Mouse (Mus musculus) forebrain, postnatal 0 days (tissue): Measurements from ENCODE around the gene 1600002K03Rik. TPM values are rescaled to one million over a fixed set of nuclear protein-coding genes. Genes with fewer than 3 reads are reported as not detected.

Experiments used
- ATAC-seq: fragments of 200-750 bp; cut with Nextera tagmentation; 2 replicates; pipeline ENCODE4 v1.8.0; 2017; ENCODE audit warnings: mild to moderate bottlenecking, moderate library complexity
- DNase-seq: peaks from one replicate; pipeline ENCODE4 v3.0.0-alpha.2; 2015
- H3K27ac ChIP-seq: fragments of 300-500 bp; sonication (generic); 2 replicates; pipeline ENCODE4 v1.5.1; 2014; ENCODE audit warnings: low read depth, mild to moderate bottlenecking, antibody characterized with exemption, low read length, moderate library complexity, mixed read lengths
- H3K27me3 ChIP-seq: fragments of 300-500 bp; sonication (generic); 2 replicates; pipeline ENCODE4 v1.6.1; 2014; ENCODE audit warnings: mild to moderate bottlenecking, low read length, mixed read lengths; ENCODE audit not compliant: insufficient read depth
- H3K36me3 ChIP-seq: fragments of 300-500 bp; sonication (generic); 2 replicates; pipeline ENCODE4 v1.6.1; 2014; ENCODE audit warnings: mild to moderate bottlenecking, moderate library complexity; ENCODE audit not compliant: insufficient read depth
- H3K4me1 ChIP-seq: fragments of 300-500 bp; sonication (generic); 2 replicates; pipeline ENCODE4 v1.6.1; 2014; ENCODE audit warnings: antibody characterized with exemption; ENCODE audit not compliant: insufficient read depth
- H3K4me2 ChIP-seq: fragments of 300-500 bp; sonication (generic); 2 replicates; pipeline ENCODE4 v1.6.1; 2014; ENCODE audit warnings: low read depth, mild to moderate bottlenecking, moderate library complexity
- H3K4me3 ChIP-seq: fragments of 300-500 bp; sonication (generic); 2 replicates; pipeline ENCODE4 v1.5.1; 2014; ENCODE audit warnings: low read depth, low read length, mixed read lengths
- H3K9ac ChIP-seq: fragments of 300-500 bp; sonication (generic); 2 replicates; pipeline ENCODE4 v1.6.1; 2014; ENCODE audit warnings: mild to moderate bottlenecking
- H3K9me3 ChIP-seq: fragments of 300-500 bp; sonication (generic); 2 replicates; pipeline ENCODE4 v1.6.1; 2016; ENCODE audit warnings: low read length
- CTCF ChIP-seq: sonication (generic); IDR thresholded peaks from 2 replicates; pipeline ENCODE4 v1.5.1; 2016; ENCODE audit warnings: antibody characterized with exemption, control low read depth, low read depth
- WGBS: fragments of 180-500 bp; shearing (Covaris S2); extraction: QIAGEN DNeasy Blood & Tissue Kit; methylation state at CpG from one replicate; pipeline ENCODE4 v1.1.7; 2014; 5-methylcytosine and 5-hydroxymethylcytosine counted together
- polyA plus RNA-seq: library from polyadenylated mRNA; unstranded; fragments of >200 nt; fragmentation: Nextera tagmentation; extraction: Ambion mirVana; gene quantifications from 2 replicates; pipeline ENCODE4 v1.2.1, GENCODE M21; 2015
- total RNA-seq: library from RNA; depleted of rRNA; stranded (reverse); fragments of >200 nt; gene quantifications from 2 replicates; pipeline ENCODE4 v1.2.3, GENCODE M21; 2014

The 1600002K03Rik gene
- total and polyA plus RNA-seq, 2 experiments from 2014 or later, result 5.0 TPM

DNA sequence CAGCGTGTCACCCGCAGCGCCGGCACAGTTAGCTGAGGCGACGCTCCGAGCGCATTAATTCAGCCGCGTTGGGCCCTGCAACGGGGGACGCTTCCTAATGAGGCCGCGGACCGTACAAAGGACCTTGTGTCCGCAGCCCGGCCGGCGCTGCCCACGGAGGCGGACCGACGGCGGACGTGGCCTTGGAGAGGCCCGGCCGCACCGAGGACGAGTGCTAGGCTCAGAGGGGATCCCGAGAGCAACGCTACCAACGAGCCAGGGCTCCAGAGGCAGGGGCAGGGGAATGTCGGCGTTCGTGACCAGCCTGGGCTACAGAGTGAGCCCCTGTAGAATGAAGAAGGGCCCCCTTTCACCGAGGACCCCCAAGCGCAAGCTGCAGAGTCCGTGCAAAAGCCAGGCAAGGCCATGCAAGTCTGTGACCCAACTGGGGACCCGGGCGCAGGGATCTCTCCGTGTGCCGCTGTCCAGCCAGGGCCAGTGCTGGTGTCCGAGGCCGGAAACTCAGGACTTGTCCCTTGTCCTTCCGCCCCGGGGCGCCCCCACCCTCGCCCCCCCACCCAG lies 17.8 kb downstream of the 1600002K03Rik start:
- peak; percentile 80 for ATAC-seq
- H3K27me3 ChIP-seq, result no peaks in the 10 kb centered on the region
- peak overlapping the region; percentile 77 for H3K9ac ChIP-seq
- H3K27ac ChIP-seq, result peak overlapping the region; percentile 91
- peaks cover 8% of the 10 kb centered on the region; the same call in 1 of the 2 replicates for H3K4me1 ChIP-seq
- no peak for TF ChIP-seq CTCF
- WGBS, result 4% methylated on average over 48 of the region's 48 CpGs
- H3K36me3 ChIP-seq, result peaks cover 20% of the 10 kb centered on the region
- no peaks in the 10 kb centered on the region for H3K9me3 ChIP-seq
- peak; percentile 79 for DNase-seq
- H3K4me3 ChIP-seq, result peak overlapping the region; percentile 43
- H3K4me2 ChIP-seq, result peak overlapping the region; percentile 74

DNA sequence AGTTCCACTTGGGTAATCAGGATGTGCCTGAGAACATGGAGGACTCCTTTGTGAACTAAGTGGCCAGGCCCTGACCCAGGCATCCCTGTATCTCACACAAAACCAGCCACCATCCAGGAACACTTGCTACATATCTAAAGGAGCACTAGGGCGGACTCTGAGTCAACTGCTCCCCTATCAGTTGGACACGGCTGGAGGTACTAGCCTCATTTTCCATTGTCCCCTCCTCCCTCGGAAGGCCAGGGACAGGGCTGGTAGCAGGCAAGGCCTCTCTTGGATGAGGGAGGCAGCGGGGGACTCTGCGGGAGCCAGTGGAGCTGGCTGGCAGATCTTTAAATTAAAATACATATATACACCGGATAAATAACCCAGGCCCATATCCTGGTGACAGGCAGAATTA lies 21.2 kb downstream of the 1600002K03Rik start:
- H3K27ac ChIP-seq, result no peak overlapping the region
- 59% methylated on average over 6 of the region's 6 CpGs for WGBS
- TF ChIP-seq CTCF, result no peak
- no peak overlapping the region for H3K4me3 ChIP-seq
- ATAC-seq, result no peak
- H3K36me3 ChIP-seq, result peaks cover 2% of the 10 kb centered on the region; the same call in 1 of the 2 replicates
- H3K9me3 ChIP-seq, result no peaks in the 10 kb centered on the region
- no peaks in the 10 kb centered on the region for H3K27me3 ChIP-seq
- H3K4me2 ChIP-seq, result no peak overlapping the region
- no peak for DNase-seq
- peaks cover 8% of the 10 kb centered on the region; the same call in 1 of the 2 replicates for H3K4me1 ChIP-seq
- H3K9ac ChIP-seq, result no peak overlapping the region

DNA sequence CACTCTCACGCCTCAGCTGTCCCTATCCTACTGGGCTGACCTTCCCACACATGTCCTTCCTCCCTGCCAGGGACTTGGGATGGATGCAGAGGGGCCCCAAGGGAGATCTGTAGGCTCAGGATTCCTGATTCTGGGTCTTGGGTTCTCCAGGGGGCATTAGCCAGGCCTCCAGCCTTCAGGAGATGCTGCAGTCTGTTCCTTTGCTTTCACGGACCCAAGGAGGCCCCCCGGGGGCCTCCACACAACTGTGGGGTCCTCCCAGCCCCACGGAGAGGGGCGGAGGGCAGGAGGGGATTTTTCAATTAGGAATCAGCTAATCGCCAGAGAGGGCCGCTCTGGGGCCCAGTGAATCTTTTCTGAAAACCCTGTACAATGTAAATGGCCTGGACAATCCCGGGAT lies 21.7 kb downstream of the 1600002K03Rik start:
- Histone ChIP-seq H3K4me2 (no peak overlapping the region), H3K9ac (no peak overlapping the region), H3K27me3 (no peaks in the 10 kb centered on the region), H3K4me1 (peaks cover 8% of the 10 kb centered on the region; the same call in 1 of the 2 replicates), H3K4me3 (no peak overlapping the region), H3K9me3 (no peaks in the 10 kb centered on the region), H3K36me3 (no peaks in the 10 kb centered on the region), H3K27ac (no peak overlapping the region)
- WGBS, result 20% methylated on average over 8 of the region's 8 CpGs
- ATAC-seq (no peak), DNase-seq (no peak)
- no peak for TF ChIP-seq CTCF

DNA sequence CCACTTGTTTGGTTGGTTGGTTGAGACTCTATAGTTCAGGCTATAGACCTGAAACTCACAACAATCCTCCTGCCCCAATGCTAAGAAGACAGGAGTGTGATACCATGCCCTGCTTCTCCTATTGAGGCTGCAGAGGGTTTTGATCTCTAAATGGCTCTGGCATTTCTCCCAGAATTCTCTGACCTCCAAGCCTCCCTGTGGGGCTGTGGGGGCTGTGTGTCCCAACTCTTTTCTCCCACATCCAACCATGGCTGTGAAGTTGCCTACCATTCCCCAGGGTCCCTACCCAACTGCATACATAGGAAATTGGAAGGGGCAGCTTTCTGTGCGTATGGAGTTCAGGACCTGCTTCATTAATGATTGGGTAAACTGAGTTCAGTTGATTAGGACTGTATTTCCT lies 23.4 kb downstream of the 1600002K03Rik start:
- Histone ChIP-seq H3K36me3 (no peaks in the 10 kb centered on the region), H3K9ac (no peak overlapping the region), H3K27ac (no peak overlapping the region), H3K27me3 (no peaks in the 10 kb centered on the region), H3K4me2 (no peak overlapping the region), H3K4me1 (no peaks in the 10 kb centered on the region), H3K4me3 (no peak overlapping the region), H3K9me3 (no peaks in the 10 kb centered on the region)
- no peak for TF ChIP-seq CTCF
- DNase-seq (no peak), ATAC-seq (no peak)
- 84% methylated on average over 1 of the region's 1 CpGs for WGBS

DNA sequence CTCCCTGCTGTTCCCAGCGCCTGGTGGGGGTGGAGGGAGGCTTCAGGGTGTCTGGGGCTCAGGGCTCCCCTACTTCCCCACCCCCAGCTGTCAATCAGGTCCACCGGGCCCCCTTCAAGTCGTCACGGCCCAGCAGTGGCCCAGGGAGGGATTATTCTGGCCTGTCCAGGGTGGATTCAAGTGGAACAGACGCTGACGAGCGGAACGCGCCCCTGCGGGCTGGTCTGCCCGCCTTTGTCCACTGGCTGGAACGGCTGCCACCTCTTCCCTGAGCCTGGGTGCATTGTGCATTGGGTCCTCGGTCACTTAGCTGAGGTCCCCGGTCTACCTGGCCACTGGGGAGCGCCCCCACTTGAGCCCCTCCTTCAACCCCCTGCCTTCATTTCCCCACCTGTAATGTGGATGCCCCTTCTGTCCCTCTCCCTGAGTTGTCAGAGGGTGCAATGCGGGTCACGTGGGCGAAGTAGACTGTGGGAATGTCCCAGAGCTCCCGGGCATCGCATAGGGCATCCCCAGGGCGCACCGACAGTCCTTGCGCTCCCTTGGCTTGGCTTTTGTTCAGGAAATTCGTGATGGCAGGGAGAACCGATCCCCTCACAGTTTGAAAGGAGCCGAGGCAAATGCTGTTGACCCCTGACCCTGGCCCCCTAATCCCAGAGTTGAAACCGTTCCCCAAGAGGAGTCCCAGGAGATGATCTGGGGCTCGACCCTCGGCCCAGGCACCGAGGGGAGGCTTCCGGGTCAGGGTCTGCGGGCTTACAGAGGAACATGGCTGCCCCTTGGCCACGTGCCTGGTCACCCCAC lies 24.2 kb downstream of the 1600002K03Rik start:
- TF ChIP-seq CTCF, result no peak

DNA sequence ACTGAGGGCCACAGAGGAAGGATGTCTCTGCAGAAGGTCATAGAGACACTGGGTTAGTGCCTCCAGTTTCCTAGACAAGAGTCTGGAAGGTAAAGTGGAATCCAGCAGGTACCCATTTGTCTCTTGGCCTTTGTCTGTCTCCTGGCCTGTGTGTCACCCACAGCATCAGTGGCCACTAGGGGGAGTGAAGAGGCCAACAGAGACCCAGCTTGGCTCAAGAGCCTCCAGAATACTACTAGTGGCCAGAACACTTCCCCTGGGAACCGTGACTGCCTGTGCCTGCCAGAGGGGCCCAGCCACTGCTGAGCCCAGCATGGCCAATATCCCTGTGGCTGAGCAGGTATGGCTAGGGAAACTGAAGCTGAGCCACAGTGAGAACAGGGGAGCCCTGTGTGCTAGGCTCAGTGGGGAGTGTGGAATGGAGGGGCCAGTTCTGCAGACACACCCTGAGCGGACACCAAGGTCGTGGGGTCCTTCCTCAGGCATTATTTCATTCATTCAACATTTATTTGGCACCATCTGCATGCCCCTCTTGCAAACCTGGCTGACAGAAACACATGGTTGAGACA lies 26.8 kb downstream of the 1600002K03Rik start:
- Histone ChIP-seq H3K9me3 (no peaks in the 10 kb centered on the region), H3K4me2 (no peak overlapping the region), H3K36me3 (no peaks in the 10 kb centered on the region), H3K27me3 (no peaks in the 10 kb centered on the region), H3K4me1 (no peaks in the 10 kb centered on the region), H3K27ac (no peak overlapping the region), H3K9ac (no peak overlapping the region), H3K4me3 (no peak overlapping the region)
- peak; percentile 83 for ATAC-seq
- peak; percentile 73 for DNase-seq
- peak; percentile 83 for TF ChIP-seq CTCF
- WGBS, result 56% methylated on average over 3 of the region's 3 CpGs

More for the DNA sequence above, 24.2 kb downstream of the 1600002K03Rik start:
- no peaks in the 10 kb centered on the region for H3K27me3 ChIP-seq
- DNase-seq, result no peak
- H3K4me1 ChIP-seq, result no peaks in the 10 kb centered on the region
- no peak overlapping the region for H3K4me3 ChIP-seq
- no peaks in the 10 kb centered on the region for H3K36me3 ChIP-seq
- H3K4me2 ChIP-seq, result no peak overlapping the region
- H3K9ac ChIP-seq, result no peak overlapping the region
- ATAC-seq, result no peak
- H3K27ac ChIP-seq, result no peak overlapping the region
- WGBS, result 42% methylated on average over 33 of the region's 33 CpGs
- no peaks in the 10 kb centered on the region for H3K9me3 ChIP-seq

DNA sequence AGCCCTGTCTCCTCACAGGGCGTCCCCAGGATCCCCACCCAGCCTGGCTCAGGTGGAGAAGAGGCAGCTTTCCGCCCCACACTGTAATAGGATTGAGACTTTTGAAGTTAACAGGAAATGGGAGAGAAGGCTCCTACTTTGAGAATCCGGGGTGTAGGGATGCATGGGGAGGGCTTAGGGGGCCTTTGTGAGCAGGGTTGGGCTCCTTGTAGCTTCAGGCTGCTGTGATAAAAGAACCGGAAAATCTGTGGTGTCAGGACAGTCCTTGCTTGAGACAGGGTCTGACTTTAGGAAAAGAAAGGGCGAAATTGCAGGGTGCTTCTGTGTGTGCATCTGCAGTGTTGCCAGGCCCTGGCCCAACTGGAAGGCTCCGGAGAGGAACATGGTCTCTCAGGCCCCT lies 27.7 kb downstream of the 1600002K03Rik start:
- no peaks in the 10 kb centered on the region for H3K9me3 ChIP-seq
- no peak overlapping the region for H3K9ac ChIP-seq
- H3K4me1 ChIP-seq, result no peaks in the 10 kb centered on the region
- DNase-seq (no peak), ATAC-seq (no peak)
- no peak overlapping the region for H3K27ac ChIP-seq
- 77% methylated on average over 6 of the region's 6 CpGs for WGBS
- no peaks in the 10 kb centered on the region for H3K27me3 ChIP-seq
- no peak overlapping the region for H3K4me2 ChIP-seq
- no peak overlapping the region for H3K4me3 ChIP-seq
- no peak for TF ChIP-seq CTCF
- H3K36me3 ChIP-seq, result no peaks in the 10 kb centered on the region
